Mouse (Mus musculus): ENCODE results near the gene Cdc42ep4.

- TF ChIP-seq MAX (IDR thresholded peaks at IDR 0.05; ENCODE audit: low read length): no peak
- TF ChIP-seq POLR2A (IDR thresholded peaks at IDR 0.05; ENCODE audit: low read depth, low read length): no peak
- no peak for TF ChIP-seq CTCF (conservative IDR thresholded peaks at IDR 0.05 in 1 of 2, IDR thresholded peaks at IDR 0.05 in 1 of 2; ENCODE audit: low read depth in 2 of 2, low read length in 2 of 2)
- TF ChIP-seq HCFC1 (IDR thresholded peaks at IDR 0.05; ENCODE audit: low read depth, low read length): no peak
- TF ChIP-seq RCOR1 (conservative IDR thresholded peaks at IDR 0.05; ENCODE audit: low read depth, low read length): no peak
- no peak for TF ChIP-seq EP300 (IDR thresholded peaks at IDR 0.05; ENCODE audit: low read length)
- no peak for TF ChIP-seq MAZ (IDR thresholded peaks at IDR 0.05; ENCODE audit: low read depth, low read length)
- TF ChIP-seq GABPA (IDR thresholded peaks at IDR 0.05; ENCODE audit: insufficient replicate concordance, low read depth, low read length): no peak
- TF ChIP-seq ZMIZ1 (IDR thresholded peaks at IDR 0.05; ENCODE audit: low read depth, low read length): no peak
- TF ChIP-seq TBP (conservative IDR thresholded peaks at IDR 0.05; ENCODE audit: low read depth, low read length): no peak
Observed at GRCm38 (mm10) chr11:113726994-113727888, 24.4 kb downstream of the Cdc42ep4 start.
